Mouse (Mus musculus): Measurements from ENCODE around the gene Olfr463. TPM values are rescaled to one million over a fixed set of nuclear protein-coding genes. Genes with fewer than 3 reads are reported as not detected.

The Olfr463 gene
- polyA plus RNA-seq, 1 experiment, result not detected

DNA sequence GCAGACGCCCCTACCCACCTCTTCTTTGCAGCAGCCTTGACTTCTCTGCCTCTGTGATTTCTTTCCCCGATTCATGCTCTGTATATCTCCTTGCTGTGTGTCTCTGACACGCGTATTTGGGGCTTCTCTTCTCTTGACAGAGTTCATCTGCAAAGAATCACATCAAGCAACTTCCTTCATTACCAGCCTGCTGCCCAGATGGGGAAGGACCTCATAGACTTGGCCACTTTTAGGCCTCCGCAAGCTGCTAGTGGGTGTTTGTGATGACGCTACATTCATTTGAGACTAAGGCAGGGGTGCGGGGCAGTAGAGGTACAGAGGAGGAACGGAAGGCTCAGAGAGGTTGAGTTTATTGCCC lies 43.6 kb downstream of the Olfr463 start:
- WGBS, result 41% methylated on average over 8 of the region's 8 CpGs
- no peak overlapping the region for H3K27ac ChIP-seq (ENCODE audit: control insufficient read depth, insufficient read depth, low read length)
- peaks cover 5% of the 10 kb centered on the region for H3K4me1 ChIP-seq (replicated peaks; ENCODE audit: control insufficient read depth, insufficient read depth, low read length)
- H3K27me3 ChIP-seq (ENCODE audit: control insufficient read depth, insufficient read depth, low read length), result no peaks in the 10 kb centered on the region
- TF ChIP-seq POLR2A (IDR thresholded peaks at IDR 0.05; ENCODE audit: control insufficient read depth, extremely low read depth, insufficient read depth, low read length, poor library complexity) (no peak), CTCF (IDR thresholded peaks at IDR 0.05; ENCODE audit: borderline replicate concordance, control insufficient read depth, extremely low read depth, insufficient read depth, low read length, poor library complexity) (no peak)
- peak overlapping the region; percentile 71 for H3K4me3 ChIP-seq (ENCODE audit: control insufficient read depth, insufficient read depth, low read length)
- DNase-seq, result peak; percentile 12
- H3K36me3 ChIP-seq (ENCODE audit: control insufficient read depth, insufficient read depth, low read length), result no peaks in the 10 kb centered on the region

DNA sequence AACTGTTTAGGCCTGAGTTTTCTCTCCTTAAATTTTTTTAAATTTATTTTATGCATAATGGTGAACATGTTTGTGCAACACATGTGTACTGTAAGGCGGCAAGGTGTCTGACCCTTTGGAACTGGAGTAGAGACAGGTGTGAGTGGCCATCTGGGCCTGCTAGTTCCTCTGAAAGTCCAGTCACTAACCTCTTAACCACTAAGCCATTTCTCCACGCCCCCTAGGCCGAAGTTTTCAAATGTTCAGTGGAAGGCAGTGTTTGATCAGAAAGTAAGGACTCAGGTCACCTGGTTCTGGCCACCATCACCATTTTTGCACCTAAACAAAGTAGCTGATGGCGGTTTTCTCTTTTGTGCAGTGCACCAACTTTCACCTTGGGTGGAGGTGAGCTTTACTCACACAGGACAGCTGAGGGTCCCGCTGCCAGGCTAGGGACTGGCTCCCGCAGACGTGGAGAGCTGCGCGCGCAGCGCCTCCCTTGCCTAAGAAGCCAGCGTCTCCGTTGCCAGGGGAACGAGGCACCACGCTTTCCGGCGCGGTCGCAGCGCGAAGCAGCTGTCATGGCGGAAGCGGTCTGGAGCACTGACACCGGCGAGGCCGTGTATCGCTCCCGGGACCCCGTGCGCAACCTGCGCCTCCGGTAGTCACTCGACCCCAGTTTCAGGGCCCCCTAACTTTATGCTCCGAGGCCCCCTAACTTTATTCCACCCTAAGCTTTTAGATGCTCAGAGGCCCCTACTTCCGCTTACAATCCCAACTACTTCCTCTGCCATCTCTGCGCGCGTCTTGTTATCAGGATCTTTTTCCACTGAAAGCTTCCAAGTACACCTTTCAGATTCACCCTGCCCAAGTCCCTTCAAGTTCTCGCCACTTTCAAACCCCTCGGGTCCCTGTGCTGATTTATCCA lies 44.2 kb downstream of the Olfr463 start, which contains the start of gene Mks1:
TSS of gene Mks1 (plus strand) at position 526 of the 907 bp plus-strand sequence.
- H3K27me3 ChIP-seq (ENCODE audit: control insufficient read depth, insufficient read depth, low read length), result no peaks in the 10 kb centered on the region
- H3K4me3 ChIP-seq (ENCODE audit: control insufficient read depth, insufficient read depth, low read length), result peak within 1 kb of the TSS; percentile 71
- TF ChIP-seq CTCF (IDR thresholded peaks at IDR 0.05; ENCODE audit: borderline replicate concordance, control insufficient read depth, extremely low read depth, insufficient read depth, low read length, poor library complexity), result 0 out of 2 replicates have a peak, but pooled peaks have one; percentile 40
- peak; percentile 58; the same call in 1 of the 2 replicates for TF ChIP-seq POLR2A (IDR thresholded peaks at IDR 0.05; ENCODE audit: control insufficient read depth, extremely low read depth, insufficient read depth, low read length, poor library complexity)
- no peaks in the 10 kb centered on the region for H3K36me3 ChIP-seq (ENCODE audit: control insufficient read depth, insufficient read depth, low read length)
- H3K4me1 ChIP-seq (replicated peaks; ENCODE audit: control insufficient read depth, insufficient read depth, low read length), result peaks cover 5% of the 10 kb centered on the region
- DNase-seq, result peak; percentile 92
- H3K27ac ChIP-seq (ENCODE audit: control insufficient read depth, insufficient read depth, low read length), result no peak within 1 kb of the TSS
- WGBS, result 3% methylated on average over 40 of the region's 40 CpGs

DNA sequence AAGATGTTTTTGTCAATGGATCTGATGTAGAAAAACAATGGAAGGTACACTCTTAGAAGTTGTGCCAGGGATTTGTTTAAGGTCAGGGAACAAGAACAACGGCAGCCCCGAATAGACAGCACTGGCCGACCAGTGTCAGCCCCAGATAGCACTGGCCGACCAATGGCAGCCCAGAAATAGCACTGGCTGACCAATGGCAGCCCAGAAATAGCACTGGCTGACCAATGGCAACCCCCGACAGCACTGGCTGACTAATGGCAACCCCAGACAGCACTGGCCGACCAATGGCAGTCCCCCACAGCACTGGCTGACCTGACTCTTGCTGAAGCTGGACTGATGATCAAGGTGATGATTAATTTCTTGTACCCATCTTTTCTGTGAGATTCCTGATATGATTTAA lies 49.3 kb downstream of the Olfr463 start:
- DNase-seq, result no peak
- Histone ChIP-seq H3K36me3 (ENCODE audit: control insufficient read depth, insufficient read depth, low read length) (no peaks in the 10 kb centered on the region), H3K27ac (ENCODE audit: control insufficient read depth, insufficient read depth, low read length) (no peak overlapping the region), H3K4me3 (ENCODE audit: control insufficient read depth, insufficient read depth, low read length) (no peak overlapping the region), H3K4me1 (replicated peaks; ENCODE audit: control insufficient read depth, insufficient read depth, low read length) (no peaks in the 10 kb centered on the region; the same call in 1 of the 2 replicates), H3K27me3 (ENCODE audit: control insufficient read depth, insufficient read depth, low read length) (no peaks in the 10 kb centered on the region)
- TF ChIP-seq POLR2A (IDR thresholded peaks at IDR 0.05; ENCODE audit: control insufficient read depth, extremely low read depth, insufficient read depth, low read length, poor library complexity), result no peak
- TF ChIP-seq CTCF (IDR thresholded peaks at IDR 0.05; ENCODE audit: borderline replicate concordance, control insufficient read depth, extremely low read depth, insufficient read depth, low read length, poor library complexity), result no peak
- 92% methylated on average over 6 of the region's 6 CpGs for WGBS

DNA sequence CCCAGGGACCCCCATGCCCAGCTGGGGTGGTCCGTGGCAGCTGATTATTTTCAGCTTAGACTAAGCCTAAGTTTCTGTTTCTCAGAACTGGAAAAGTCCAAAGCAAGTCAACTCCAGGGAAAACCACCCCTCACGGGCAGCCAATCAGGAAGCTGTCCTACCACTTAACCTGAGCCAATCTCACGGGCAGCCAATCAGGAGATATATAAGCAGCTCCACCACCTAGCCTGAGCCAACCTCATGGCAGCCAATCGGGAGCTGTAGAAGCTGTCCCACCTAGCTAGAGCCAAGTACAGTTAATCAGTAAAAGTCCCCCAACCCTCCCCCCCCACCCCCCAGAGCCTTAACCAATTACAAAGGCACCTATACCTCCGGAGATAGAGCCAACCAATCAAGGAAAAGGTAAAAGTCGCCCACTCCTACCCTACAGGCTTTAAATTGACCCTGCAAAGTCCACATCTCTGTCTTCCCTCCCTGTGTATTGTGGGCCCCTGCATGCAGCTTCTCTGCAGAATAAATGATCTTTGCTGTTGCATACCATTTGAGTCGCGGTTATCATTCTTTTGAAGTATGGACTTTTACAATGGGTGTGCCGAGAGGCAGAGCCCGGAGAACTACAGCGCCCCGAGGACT lies 50.1 kb downstream of the Olfr463 start:
- Histone ChIP-seq H3K4me3 (ENCODE audit: control insufficient read depth, insufficient read depth, low read length) (no peak overlapping the region), H3K36me3 (ENCODE audit: control insufficient read depth, insufficient read depth, low read length) (no peaks in the 10 kb centered on the region), H3K27me3 (ENCODE audit: control insufficient read depth, insufficient read depth, low read length) (no peaks in the 10 kb centered on the region), H3K27ac (ENCODE audit: control insufficient read depth, insufficient read depth, low read length) (no peak overlapping the region), H3K4me1 (replicated peaks; ENCODE audit: control insufficient read depth, insufficient read depth, low read length) (no peaks in the 10 kb centered on the region)
- no peak for DNase-seq
- no peak for TF ChIP-seq CTCF (IDR thresholded peaks at IDR 0.05; ENCODE audit: borderline replicate concordance, control insufficient read depth, extremely low read depth, insufficient read depth, low read length, poor library complexity)
- 95% methylated on average over 12 of the region's 12 CpGs for WGBS

Other genes with a start within 250 kb of the Olfr463 start
- 6.6 and 9.0 TPM in 2 replicates for gene Rnf43, start 234.7 kb downstream of the Olfr463 start, polyA plus RNA-seq (2012; rRNA removed)
- 172 and 215 TPM in 2 replicates for gene Supt4a, start 159.8 kb downstream of the Olfr463 start, polyA plus RNA-seq (2012; rRNA removed)
- gene Tspoap1, start 136.8 kb downstream of the Olfr463 start, polyA plus RNA-seq (2012; rRNA removed), result 25.3 and 27.9 TPM in 2 replicates
- 4.6 and 8.5 TPM in 2 replicates for gene Mpo, start 103.8 kb downstream of the Olfr463 start, polyA plus RNA-seq (2012; rRNA removed)
- gene Lpo, start 69.1 kb downstream of the Olfr463 start, polyA plus RNA-seq (2012; rRNA removed), result 8.0 and 10.1 TPM in 2 replicates
- 11.8 and 12.4 TPM in 2 replicates for gene Mks1, start 44.2 kb downstream of the Olfr463 start, polyA plus RNA-seq (2012; rRNA removed)
- gene Epx, start 21.9 kb downstream of the Olfr463 start, polyA plus RNA-seq (2012; rRNA removed), result 2.1 and 3.2 TPM in 2 replicates
- not detected in 2 replicates for gene Olfr462, start 5.1 kb downstream of the Olfr463 start, polyA plus RNA-seq (2012; rRNA removed)
- gene Olfr464, start 23.6 kb upstream of the Olfr463 start, polyA plus RNA-seq (2012; rRNA removed), result 0.27 and 0.28 TPM in 2 replicates
- 60.7 and 69.7 TPM in 2 replicates for gene Dynll2, start 90.1 kb upstream of the Olfr463 start, polyA plus RNA-seq (2012; rRNA removed)
- 247 and 358 TPM in 2 replicates for gene Srsf1, start 150.0 kb upstream of the Olfr463 start, polyA plus RNA-seq (2012; rRNA removed)
- 35.4 and 35.9 TPM in 2 replicates for gene Vezf1, start 170.9 kb upstream of the Olfr463 start, polyA plus RNA-seq (2012; rRNA removed)
- gene Cuedc1, start 200.7 kb upstream of the Olfr463 start, polyA plus RNA-seq (2012; rRNA removed), result 13.8 and 15.5 TPM in 2 replicates